ENCODE assay signal across 31 mouse cellular contexts in genomic region chr6:115969103-115969502, GRCm38 (mm10). TPM values are rescaled to one million over a fixed set of nuclear protein-coding genes. Genes with fewer than 3 reads are reported as not detected.
DNase-seq lines count a peak whose midpoint lies in the region; ATAC-seq lines count a peak whose summit lies in the region.
"Had no signal": no experiment of that assay in that cellular context is flagged by ENCODE, and none has a peak within 500 bp of the region (broad histone marks: within the 10 kb centered on the region; RNA-seq: fewer than 3 reads in every experiment).

No protein-coding gene starts in this region.

- H3K4me1 ChIP-seq in forebrain, embryonic 13.5 days = peaks cover 50% of the 10 kb centered on the region
- H3K4me1 ChIP-seq in forebrain, embryonic 14.5 days (ENCODE audit: control insufficient read depth, insufficient read depth, low read length) = peaks cover 11% of the 10 kb centered on the region
- no peaks in the 10 kb centered on the region for H3K4me1 ChIP-seq in midbrain, embryonic 16.5 days (ENCODE audit: control insufficient read depth, insufficient read depth, low read length)
- H3K4me1 ChIP-seq in midbrain, embryonic 14.5 days (ENCODE audit: control insufficient read depth, insufficient read depth, low read length) = peaks cover 20% of the 10 kb centered on the region; the same call in 1 of the 2 replicates
- H3K4me1 ChIP-seq in embryonic facial prominence, embryonic 10.5 days = peaks cover 59% of the 10 kb centered on the region

- WGBS in forebrain, embryonic 13.5 days = 67% methylated on average over 9 of the region's 9 CpGs
- WGBS in forebrain, embryonic 14.5 days = 64% methylated on average over 9 of the region's 9 CpGs
- 64% methylated on average over 9 of the region's 9 CpGs for WGBS in midbrain, embryonic 16.5 days
- 68% methylated on average over 9 of the region's 9 CpGs for WGBS in midbrain, embryonic 14.5 days
- 73% methylated on average over 9 of the region's 9 CpGs for WGBS in embryonic facial prominence, embryonic 10.5 days

- no peak for ATAC-seq in forebrain, embryonic 13.5 days
- no peak for ATAC-seq in forebrain, embryonic 14.5 days
- 0 out of 2 replicates have a peak, but pooled peaks have one; percentile 4 for ATAC-seq in midbrain, embryonic 16.5 days
- ATAC-seq in midbrain, embryonic 14.5 days (ENCODE audit: low FRiP score, low TSS enrichment) = no peak
- ATAC-seq: activated CD4-positive, CD25-positive, alpha-beta regulatory T cell, adult 4 months; intestine, embryonic 16.5 days; lung, postnatal 0 days had no signal

- DNase-seq in forebrain, embryonic 14.5 days (ENCODE audit: low spot score) = no peak
- DNase-seq in midbrain, embryonic 14.5 days = no peak
- no peak for DNase-seq in embryonic facial prominence, embryonic 10.5 days (ENCODE audit: low spot score)
- no peak for DNase-seq in adrenal gland, adult (ENCODE audit: inconsistent age in 2 of 2, low spot score in 1 of 2)
- DNase-seq in layer of hippocampus, postnatal 25 days (ENCODE audit: extremely low spot score in 1 of 2, low spot score in 1 of 2) = no peak
- DNase-seq: adrenal gland, postnatal 10 days; gastrocnemius, postnatal 36 days; heart, postnatal 36 days; kidney, postnatal 25 days; layer of hippocampus, postnatal 36 days; right cerebral cortex, adult 18-20 months had no signal

- no peaks in the 10 kb centered on the region for H3K27me3 ChIP-seq in forebrain, embryonic 13.5 days
- H3K27me3 ChIP-seq in forebrain, embryonic 14.5 days (replicated peaks; ENCODE audit: control insufficient read depth, insufficient read depth, low read length) = no peaks in the 10 kb centered on the region
- H3K27me3 ChIP-seq in midbrain, embryonic 16.5 days (ENCODE audit: control insufficient read depth, insufficient read depth, low read depth, low read length) = no peaks in the 10 kb centered on the region
- H3K27me3 ChIP-seq in midbrain, embryonic 14.5 days (ENCODE audit: control insufficient read depth, insufficient read depth, low read length) = no peaks in the 10 kb centered on the region
- no peaks in the 10 kb centered on the region for H3K27me3 ChIP-seq in embryonic facial prominence, embryonic 10.5 days (replicated peaks; ENCODE audit: low read depth, poor library complexity, severe bottlenecking)
- H3K27me3 ChIP-seq: forebrain, embryonic 12.5 days; neural tube, embryonic 15.5 days had no signal

- no peak overlapping the region for H3K4me3 ChIP-seq in forebrain, embryonic 13.5 days
- H3K4me3 ChIP-seq in forebrain, embryonic 14.5 days (ENCODE audit: low read depth, low read length) = no peak overlapping the region
- H3K4me3 ChIP-seq in midbrain, embryonic 16.5 days (ENCODE audit: low read depth, low read length) = no peak overlapping the region
- no peak overlapping the region for H3K4me3 ChIP-seq in midbrain, embryonic 14.5 days (replicated peaks; ENCODE audit: low read depth, low read length)
- no peak overlapping the region for H3K4me3 ChIP-seq in embryonic facial prominence, embryonic 10.5 days
- H3K4me3 ChIP-seq: forebrain, embryonic 12.5 days; heart, embryonic 15.5 days; layer of hippocampus, adult 2 months; limb, embryonic 12.5 days; midbrain, embryonic 10.5 days; neural tube, embryonic 15.5 days had no signal

- H3K27ac ChIP-seq in forebrain, embryonic 13.5 days = 0 out of 2 replicates have a peak overlapping the region, but pooled peaks have one; percentile 19
- H3K27ac ChIP-seq in forebrain, embryonic 14.5 days (ENCODE audit: low read depth, low read length) = no peak overlapping the region
- H3K27ac ChIP-seq in midbrain, embryonic 16.5 days (ENCODE audit: low read length) = no peak overlapping the region
- H3K27ac ChIP-seq in midbrain, embryonic 14.5 days (replicated peaks; ENCODE audit: low read depth, low read length) = no peak overlapping the region
- H3K27ac ChIP-seq in embryonic facial prominence, embryonic 10.5 days (replicated peaks) = peak overlapping the region; percentile 55; the same call in 1 of the 2 replicates
- H3K27ac ChIP-seq: forebrain, embryonic 12.5 days; heart, embryonic 15.5 days; layer of hippocampus, adult 2 months; limb, embryonic 12.5 days; neural tube, embryonic 15.5 days; stomach, postnatal 0 days had no signal

- H3K36me3 ChIP-seq in forebrain, embryonic 13.5 days (ENCODE audit: poor library complexity, severe bottlenecking) = no peaks in the 10 kb centered on the region
- no peaks in the 10 kb centered on the region for H3K36me3 ChIP-seq in forebrain, embryonic 14.5 days (ENCODE audit: control insufficient read depth, insufficient read depth, low read length)
- H3K36me3 ChIP-seq in midbrain, embryonic 16.5 days (ENCODE audit: control insufficient read depth, insufficient read depth, low read length) = no peaks in the 10 kb centered on the region
- H3K36me3 ChIP-seq in midbrain, embryonic 14.5 days (ENCODE audit: control insufficient read depth, insufficient read depth, low read length) = no peaks in the 10 kb centered on the region
- H3K36me3 ChIP-seq in embryonic facial prominence, embryonic 10.5 days (replicated peaks) = 0 out of 2 replicates have a peak, but pooled peaks cover 9% of the 10 kb centered on the region
- H3K36me3 ChIP-seq: forebrain, embryonic 12.5 days; heart, embryonic 15.5 days; midbrain, embryonic 10.5 days; neural tube, embryonic 15.5 days had no signal

- H3K9ac ChIP-seq in forebrain, embryonic 13.5 days = no peak overlapping the region
- H3K9ac ChIP-seq in forebrain, embryonic 14.5 days (ENCODE audit: low read length) = no peak overlapping the region
- H3K9ac ChIP-seq in midbrain, embryonic 16.5 days (ENCODE audit: low read depth, low read length) = no peak overlapping the region
- no peak overlapping the region for H3K9ac ChIP-seq in midbrain, embryonic 14.5 days (replicated peaks; ENCODE audit: low read length)
- H3K9ac ChIP-seq: forebrain, embryonic 12.5 days; heart, embryonic 15.5 days; limb, embryonic 12.5 days; liver, postnatal 0 days; neural tube, embryonic 15.5 days had no signal

- no peaks in the 10 kb centered on the region for H3K9me3 ChIP-seq in forebrain, embryonic 13.5 days (replicated peaks)
- no peaks in the 10 kb centered on the region for H3K9me3 ChIP-seq in forebrain, embryonic 14.5 days (replicated peaks; ENCODE audit: control insufficient read depth, low read length)
- no peaks in the 10 kb centered on the region for H3K9me3 ChIP-seq in midbrain, embryonic 16.5 days (replicated peaks; ENCODE audit: control insufficient read depth, low read length, poor library complexity, severe bottlenecking)
- no peaks in the 10 kb centered on the region for H3K9me3 ChIP-seq in midbrain, embryonic 14.5 days (ENCODE audit: control insufficient read depth, low read length)
- no peaks in the 10 kb centered on the region for H3K9me3 ChIP-seq in embryonic facial prominence, embryonic 10.5 days
- H3K9me3 ChIP-seq: forebrain, embryonic 12.5 days; heart, embryonic 15.5 days; limb, embryonic 12.5 days; midbrain, embryonic 10.5 days; neural tube, embryonic 15.5 days had no signal

- no peak overlapping the region for H3K4me2 ChIP-seq in forebrain, embryonic 13.5 days
- no peak overlapping the region for H3K4me2 ChIP-seq in forebrain, embryonic 14.5 days (ENCODE audit: low read length)
- H3K4me2 ChIP-seq in midbrain, embryonic 16.5 days (ENCODE audit: low read length) = no peak overlapping the region
- H3K4me2 ChIP-seq in midbrain, embryonic 14.5 days (ENCODE audit: low read length) = no peak overlapping the region
- H3K4me2 ChIP-seq: forebrain, embryonic 12.5 days; heart, embryonic 15.5 days; limb, embryonic 12.5 days; liver, embryonic 11.5 days; neural tube, embryonic 15.5 days had no signal

RNA-seq across cellular contexts. Expression of gene H1foo, which starts 24.4 kb away (rescaled TPM):
- polyA plus RNA-seq in forebrain, embryonic 13.5 days (2015; fragmentation: Nextera tagmentation; extraction: Ambion mirVana) = not detected in 2 replicates
- polyA plus RNA-seq in forebrain, embryonic 14.5 days (2014; fragmentation: Nextera tagmentation; extraction: Ambion mirVana) = not detected in 2 replicates
- polyA plus RNA-seq in midbrain, embryonic 16.5 days (2015; fragmentation: Nextera tagmentation; extraction: Ambion mirVana) = not detected in 2 replicates
- polyA plus RNA-seq in midbrain, embryonic 14.5 days (2014; fragmentation: Nextera tagmentation; extraction: Ambion mirVana) = not detected in 2 replicates
- not detected in 2 replicates for polyA plus RNA-seq in embryonic facial prominence, embryonic 10.5 days (2016; fragmentation: Nextera tagmentation; extraction: Ambion mirVana)
- total RNA-seq in layer of hippocampus, postnatal 25 days (2021) = not detected
- total RNA-seq: adrenal gland, postnatal 10 days; gastrocnemius, postnatal 36 days; heart, adult 8-10 months; heart, postnatal 36 days; layer of hippocampus, adult 2 months; layer of hippocampus, postnatal 36 days; left cerebral cortex, postnatal 10 days; MEL had no signal
- polyA plus RNA-seq: C2C12; forebrain, embryonic 12.5 days; heart, embryonic 15.5 days; hindbrain, embryonic 16.5 days; intestine, embryonic 16.5 days; kidney, embryonic 14.5 days; limb, embryonic 12.5 days; liver, embryonic 11.5 days; liver, postnatal 0 days; lung, postnatal 0 days; midbrain, embryonic 10.5 days; neural tube, embryonic 15.5 days; stomach, postnatal 0 days had no signal

RNA-seq across cellular contexts. Expression of gene Plxnd1, which starts 25.7 kb away (rescaled TPM):
- polyA plus RNA-seq in forebrain, embryonic 13.5 days (2015; fragmentation: Nextera tagmentation; extraction: Ambion mirVana) = 14.3 and 19.7 TPM in 2 replicates
- polyA plus RNA-seq in forebrain, embryonic 14.5 days (2014; fragmentation: Nextera tagmentation; extraction: Ambion mirVana) = 15.3 and 19.6 TPM in 2 replicates
- 7.5 and 7.7 TPM in 2 replicates for polyA plus RNA-seq in midbrain, embryonic 16.5 days (2015; fragmentation: Nextera tagmentation; extraction: Ambion mirVana)
- 3.9 and 9.0 TPM in 2 replicates for polyA plus RNA-seq in midbrain, embryonic 14.5 days (2014; fragmentation: Nextera tagmentation; extraction: Ambion mirVana)
- polyA plus RNA-seq in embryonic facial prominence, embryonic 10.5 days (2016; fragmentation: Nextera tagmentation; extraction: Ambion mirVana) = 26.8 and 28.1 TPM in 2 replicates
- 10 to 100 TPM; 17.8 to 24.5 TPM for total RNA-seq in layer of hippocampus, postnatal 25 days (2021)

RNA-seq across cellular contexts. Expression of gene Rho, which starts 37.6 kb away (rescaled TPM):
- 0.10 and 0.17 TPM in 2 replicates for polyA plus RNA-seq in forebrain, embryonic 13.5 days (2015; fragmentation: Nextera tagmentation; extraction: Ambion mirVana)
- 0.19 and 0.30 TPM in 2 replicates for polyA plus RNA-seq in forebrain, embryonic 14.5 days (2014; fragmentation: Nextera tagmentation; extraction: Ambion mirVana)
- 0.14 and 0.36 TPM in 2 replicates for polyA plus RNA-seq in midbrain, embryonic 16.5 days (2015; fragmentation: Nextera tagmentation; extraction: Ambion mirVana)
- polyA plus RNA-seq in midbrain, embryonic 14.5 days (2014; fragmentation: Nextera tagmentation; extraction: Ambion mirVana) = 0.07 and 0.59 TPM in 2 replicates
- polyA plus RNA-seq in embryonic facial prominence, embryonic 10.5 days (2016; fragmentation: Nextera tagmentation; extraction: Ambion mirVana) = 0.33 and 0.51 TPM in 2 replicates
- total RNA-seq in layer of hippocampus, postnatal 25 days (2021) = under 1 TPM; 0.49 to 0.59 TPM
- total RNA-seq: gastrocnemius, postnatal 36 days; heart, adult 8-10 months; heart, postnatal 36 days; MEL had no signal
- polyA plus RNA-seq: activated CD4-positive, CD25-positive, alpha-beta regulatory T cell, adult 4 months; heart, embryonic 15.5 days; kidney, embryonic 14.5 days; liver, embryonic 11.5 days; liver, postnatal 0 days had no signal

Comparison
In these comparisons a context has a peak if more than half of its experiments do, and no peak if none do; other contexts are left out.
1. H3K27ac ChIP-seq: peak in forebrain, embryonic 13.5 days (single experiment) and embryonic facial prominence, embryonic 10.5 days (single experiment); none in forebrain, embryonic 14.5 days (single experiment), midbrain, embryonic 16.5 days (single experiment) and midbrain, embryonic 14.5 days (single experiment).